Mouse (Mus musculus): ENCODE data around the gene Lin54. TPM values are rescaled to one million over a fixed set of nuclear protein-coding genes. Genes with fewer than 3 reads are reported as not detected.
A peak's percentile ranks its signal among the peaks of the same experiment; 100 is the strongest.

The Lin54 gene
- polyA plus RNA-seq, 1 experiment from 2014 or later, result 16.2 TPM

DNA sequence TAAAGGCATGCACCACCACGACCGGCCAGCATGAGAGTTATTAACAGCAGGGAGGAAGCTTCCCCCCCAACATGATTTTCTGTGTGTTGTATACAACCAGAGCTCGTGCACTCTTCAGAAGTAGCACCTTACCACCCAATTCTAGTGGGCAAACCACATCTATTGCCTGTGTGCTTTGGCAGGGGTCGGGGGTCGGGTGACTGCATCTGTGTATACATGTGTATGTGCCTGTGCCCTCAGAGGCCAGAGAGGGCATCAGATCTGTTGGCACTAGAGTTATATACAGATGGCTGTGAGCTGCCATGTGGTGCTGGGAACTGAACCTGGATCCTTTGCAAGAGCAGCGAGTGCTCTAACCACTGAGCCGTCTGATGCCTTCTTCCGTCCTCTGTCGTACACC, 24.5 kb upstream of the Lin54 start:
- Histone ChIP-seq H3K36me3 (ENCODE audit: control insufficient read depth, insufficient read depth, low read length) (peaks cover 3% of the 10 kb centered on the region; the same call in 1 of the 2 replicates), H3K4me2 (no peak overlapping the region), H3K9me3 (ENCODE audit: control insufficient read depth, low read length) (no peaks in the 10 kb centered on the region), H3K9ac (ENCODE audit: low read depth, low read length) (no peak overlapping the region), H3K27me3 (replicated peaks; ENCODE audit: control insufficient read depth, insufficient read depth, low read length) (no peaks in the 10 kb centered on the region), H3K27ac (ENCODE audit: low read depth, low read length) (no peak overlapping the region), H3K4me1 (replicated peaks; ENCODE audit: control insufficient read depth, insufficient read depth, low read length) (peaks cover 5% of the 10 kb centered on the region), H3K4me3 (ENCODE audit: low read depth, low read length) (no peak overlapping the region)
- DNase-seq (ENCODE audit: low spot score) (no peak), ATAC-seq (replicated peaks; ENCODE audit: low FRiP score) (no peak)
- 96% methylated on average over 9 of the region's 9 CpGs for WGBS

DNA sequence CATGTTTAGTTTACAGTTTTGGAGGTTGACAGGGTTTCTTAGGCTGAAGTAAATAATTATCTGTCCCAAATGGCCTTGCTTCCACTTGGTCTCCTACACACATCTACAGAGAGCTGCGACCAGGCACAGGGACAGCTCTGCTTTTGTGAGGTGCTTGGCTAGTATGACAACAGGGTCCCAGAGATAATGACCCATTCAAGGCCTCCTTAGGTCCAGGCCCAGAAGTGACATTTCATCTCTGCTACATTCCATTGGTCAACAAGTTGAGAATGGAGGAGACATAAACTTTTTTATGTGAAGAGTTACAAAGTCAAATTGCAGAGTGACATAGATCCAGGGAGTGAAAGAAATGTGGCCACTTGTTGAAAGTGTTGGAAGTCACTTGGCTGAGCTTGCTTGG, 22.9 kb upstream of the Lin54 start:
- H3K27me3 ChIP-seq (replicated peaks; ENCODE audit: control insufficient read depth, insufficient read depth, low read length), result no peaks in the 10 kb centered on the region
- no peaks in the 10 kb centered on the region for H3K9me3 ChIP-seq (ENCODE audit: control insufficient read depth, low read length)
- ATAC-seq (replicated peaks; ENCODE audit: low FRiP score) (no peak), DNase-seq (ENCODE audit: low spot score) (no peak)
- H3K4me1 ChIP-seq (replicated peaks; ENCODE audit: control insufficient read depth, insufficient read depth, low read length), result peaks cover 7% of the 10 kb centered on the region
- no peak overlapping the region for H3K27ac ChIP-seq (ENCODE audit: low read depth, low read length)
- WGBS, result 81% methylated on average over 1 of the region's 1 CpGs
- no peak overlapping the region for H3K4me3 ChIP-seq (ENCODE audit: low read depth, low read length)
- no peaks in the 10 kb centered on the region for H3K36me3 ChIP-seq (ENCODE audit: control insufficient read depth, insufficient read depth, low read length)
- H3K4me2 ChIP-seq, result no peak overlapping the region
- no peak overlapping the region for H3K9ac ChIP-seq (ENCODE audit: low read depth, low read length)

DNA sequence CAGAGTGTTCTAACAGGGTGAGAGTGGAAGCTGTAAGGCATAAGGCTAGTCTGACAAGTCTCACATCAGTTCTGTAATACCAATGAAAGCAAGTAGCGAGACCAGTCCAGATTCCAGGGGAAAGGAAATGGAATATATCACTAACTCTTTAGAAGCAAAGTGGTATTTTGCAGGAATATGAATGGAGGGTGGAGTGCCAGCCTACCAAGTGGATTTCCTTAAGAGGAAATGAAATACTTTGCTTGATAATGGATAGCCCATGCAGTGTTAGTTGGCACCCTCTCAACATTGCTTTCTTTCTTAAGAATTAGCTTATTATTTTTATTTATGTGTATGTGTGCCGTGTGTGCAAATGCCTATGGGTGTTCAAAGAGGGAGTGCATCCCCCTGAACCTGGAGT, 19.8 kb upstream of the Lin54 start:
- Histone ChIP-seq H3K4me1 (replicated peaks; ENCODE audit: control insufficient read depth, insufficient read depth, low read length) (peaks cover 5% of the 10 kb centered on the region), H3K27me3 (replicated peaks; ENCODE audit: control insufficient read depth, insufficient read depth, low read length) (no peaks in the 10 kb centered on the region), H3K4me3 (ENCODE audit: low read depth, low read length) (no peak overlapping the region), H3K9ac (ENCODE audit: low read depth, low read length) (no peak overlapping the region), H3K4me2 (peak overlapping the region; percentile 81), H3K27ac (ENCODE audit: low read depth, low read length) (no peak overlapping the region), H3K36me3 (ENCODE audit: control insufficient read depth, insufficient read depth, low read length) (no peaks in the 10 kb centered on the region), H3K9me3 (ENCODE audit: control insufficient read depth, low read length) (no peaks in the 10 kb centered on the region)
- WGBS, result 89% methylated on average over 2 of the region's 2 CpGs
- no peak for DNase-seq (ENCODE audit: low spot score)
- ATAC-seq (replicated peaks; ENCODE audit: low FRiP score), result no peak

DNA sequence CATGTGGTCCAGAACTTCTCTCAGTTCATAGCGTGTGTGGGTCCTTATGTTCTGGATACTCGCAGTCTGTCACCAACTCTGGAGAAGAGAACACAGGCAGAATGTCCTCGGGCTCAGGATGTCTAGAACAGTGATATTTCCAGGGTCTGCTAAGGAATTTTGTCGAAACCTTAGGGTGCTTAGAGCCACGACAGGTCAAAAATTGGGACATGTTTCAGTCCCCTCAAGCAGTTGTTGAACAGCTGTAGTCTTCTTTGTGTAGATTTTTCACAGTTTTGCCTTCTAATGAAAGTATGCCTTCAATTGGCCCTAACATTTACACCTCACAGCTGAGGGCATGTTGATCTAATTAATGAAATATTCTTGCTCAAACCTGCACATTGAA, 18.6 kb upstream of the Lin54 start:
- peak overlapping the region; percentile 71 for H3K9ac ChIP-seq (ENCODE audit: low read depth, low read length)
- WGBS, result 7% methylated on average over 5 of the region's 5 CpGs
- ATAC-seq (replicated peaks; ENCODE audit: low FRiP score) (no peak), DNase-seq (ENCODE audit: low spot score) (no peak)
- H3K4me2 ChIP-seq, result peak overlapping the region; percentile 81
- H3K27me3 ChIP-seq (replicated peaks; ENCODE audit: control insufficient read depth, insufficient read depth, low read length), result no peaks in the 10 kb centered on the region
- peaks cover 5% of the 10 kb centered on the region for H3K4me1 ChIP-seq (replicated peaks; ENCODE audit: control insufficient read depth, insufficient read depth, low read length)
- H3K9me3 ChIP-seq (ENCODE audit: control insufficient read depth, low read length), result no peaks in the 10 kb centered on the region
- H3K36me3 ChIP-seq (ENCODE audit: control insufficient read depth, insufficient read depth, low read length), result no peaks in the 10 kb centered on the region
- H3K27ac ChIP-seq (ENCODE audit: low read depth, low read length), result no peak overlapping the region
- H3K4me3 ChIP-seq (ENCODE audit: low read depth, low read length), result peak overlapping the region; percentile 76

DNA sequence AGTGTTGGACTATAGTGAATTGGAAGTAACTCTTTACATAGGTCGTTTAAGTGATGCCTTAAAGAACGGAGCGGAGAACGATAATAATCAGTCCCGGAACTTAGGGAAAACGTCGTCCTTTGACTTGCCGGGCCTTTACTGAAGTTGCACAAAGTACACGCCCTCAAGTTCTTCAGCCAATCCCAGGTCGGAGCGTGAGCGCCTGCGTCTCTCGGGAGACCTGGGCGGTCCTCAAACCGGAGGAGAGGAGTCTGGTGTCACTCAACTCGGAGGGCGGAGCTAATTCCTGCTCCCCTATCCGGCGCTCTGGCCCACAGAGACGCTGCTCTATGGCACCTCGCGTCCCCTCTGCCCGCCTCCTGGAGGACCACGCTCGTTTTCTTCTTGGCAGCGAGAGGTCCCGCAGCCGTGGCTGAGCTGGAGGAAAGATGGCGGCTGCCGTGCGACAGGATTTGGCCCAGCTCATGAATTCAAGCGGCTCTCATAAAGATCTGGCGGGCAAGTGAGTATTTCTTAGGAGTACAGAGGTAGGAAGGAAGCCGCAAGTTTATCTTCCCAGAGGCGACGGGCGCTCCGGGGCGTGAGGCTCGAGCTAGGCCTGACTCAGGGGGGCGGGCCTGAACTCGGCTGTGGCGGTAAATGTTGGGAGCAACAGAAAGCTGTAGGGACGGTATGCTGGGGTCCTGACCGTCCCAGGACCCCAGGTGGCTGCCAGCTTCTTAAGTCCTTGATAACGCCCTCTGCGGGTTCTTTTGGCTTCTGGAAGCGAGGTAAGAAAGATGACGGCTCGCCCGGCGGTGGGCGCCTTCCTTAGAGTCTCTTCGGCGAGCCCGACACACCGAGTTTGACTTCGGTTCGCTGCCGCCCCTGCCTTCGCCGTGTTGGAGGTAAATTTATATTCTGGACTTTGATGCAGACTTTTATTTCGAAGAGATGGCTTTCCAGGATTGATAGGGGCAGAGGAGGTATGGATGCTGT, 17.9 kb upstream of the Lin54 start, which contains the start of gene Cops4:
Cops4 (plus strand) TSS at position 261 of the 978 bp plus-strand sequence.
- Histone ChIP-seq H3K27ac (ENCODE audit: low read depth, low read length) (peak within 1 kb of the TSS; percentile 40), H3K27me3 (replicated peaks; ENCODE audit: control insufficient read depth, insufficient read depth, low read length) (no peaks in the 10 kb centered on the region), H3K9me3 (ENCODE audit: control insufficient read depth, low read length) (no peaks in the 10 kb centered on the region), H3K4me1 (replicated peaks; ENCODE audit: control insufficient read depth, insufficient read depth, low read length) (peaks cover 5% of the 10 kb centered on the region), H3K9ac (ENCODE audit: low read depth, low read length) (peak within 1 kb of the TSS; percentile 71), H3K36me3 (ENCODE audit: control insufficient read depth, insufficient read depth, low read length) (no peaks in the 10 kb centered on the region), H3K4me2 (peak within 1 kb of the TSS; percentile 81), H3K4me3 (ENCODE audit: low read depth, low read length) (peak within 1 kb of the TSS; percentile 76)
- ATAC-seq (replicated peaks; ENCODE audit: low FRiP score), result peak; percentile 100
- WGBS, result under 1% methylated on average over 64 of the region's 64 CpGs
- peak; percentile 92 for DNase-seq (ENCODE audit: low spot score)

GRCm38 (mm10) chr5:100512576-100512975, 12.1 kb upstream of the Lin54 start:
- no peak overlapping the region for H3K4me2 ChIP-seq
- no peak overlapping the region for H3K4me3 ChIP-seq (ENCODE audit: low read depth, low read length)
- no peak overlapping the region for H3K27ac ChIP-seq (ENCODE audit: low read depth, low read length)
- H3K27me3 ChIP-seq (replicated peaks; ENCODE audit: control insufficient read depth, insufficient read depth, low read length), result no peaks in the 10 kb centered on the region
- no peaks in the 10 kb centered on the region for H3K36me3 ChIP-seq (ENCODE audit: control insufficient read depth, insufficient read depth, low read length)
- no peaks in the 10 kb centered on the region for H3K9me3 ChIP-seq (ENCODE audit: control insufficient read depth, low read length)
- no peak for ATAC-seq (replicated peaks; ENCODE audit: low FRiP score)
- DNase-seq (ENCODE audit: low spot score), result no peak
- H3K9ac ChIP-seq (ENCODE audit: low read depth, low read length), result no peak overlapping the region
- no peaks in the 10 kb centered on the region for H3K4me1 ChIP-seq (replicated peaks; ENCODE audit: control insufficient read depth, insufficient read depth, low read length)

DNA sequence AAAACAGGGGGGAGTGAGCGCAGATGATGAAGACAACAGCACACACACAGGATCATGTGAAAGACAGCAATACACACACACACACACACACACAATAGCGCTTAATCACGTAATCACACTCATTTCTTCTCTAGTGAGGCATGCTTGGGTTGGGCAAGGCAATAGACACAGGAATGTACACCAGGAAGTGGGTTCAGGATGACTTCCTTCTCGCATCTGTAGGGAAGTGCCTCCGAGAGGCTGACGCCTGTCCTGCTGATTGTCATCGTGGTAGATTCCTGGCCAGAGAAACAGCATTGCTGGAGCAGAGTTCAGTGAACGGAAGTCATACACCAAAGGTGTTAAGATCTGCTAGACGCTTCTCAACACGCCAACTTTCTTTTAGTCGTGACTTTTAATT, 8.8 kb upstream of the Lin54 start:
- DNase-seq (ENCODE audit: low spot score), result no peak
- H3K9me3 ChIP-seq (ENCODE audit: control insufficient read depth, low read length), result no peaks in the 10 kb centered on the region
- H3K36me3 ChIP-seq (ENCODE audit: control insufficient read depth, insufficient read depth, low read length), result no peaks in the 10 kb centered on the region
- no peaks in the 10 kb centered on the region for H3K4me1 ChIP-seq (replicated peaks; ENCODE audit: control insufficient read depth, insufficient read depth, low read length)
- no peaks in the 10 kb centered on the region for H3K27me3 ChIP-seq (replicated peaks; ENCODE audit: control insufficient read depth, insufficient read depth, low read length)
- H3K4me2 ChIP-seq, result 0 out of 2 replicates have a peak overlapping the region, but pooled peaks have one; percentile 3
- WGBS, result 40% methylated on average over 11 of the region's 11 CpGs
- H3K27ac ChIP-seq (ENCODE audit: low read depth, low read length), result no peak overlapping the region
- no peak for ATAC-seq (replicated peaks; ENCODE audit: low FRiP score)
- H3K9ac ChIP-seq (ENCODE audit: low read depth, low read length), result no peak overlapping the region
- H3K4me3 ChIP-seq (ENCODE audit: low read depth, low read length), result no peak overlapping the region

GRCm38 (mm10) chr5:100501267-100501666, 828 bp upstream of the Lin54 start:
- ATAC-seq (replicated peaks; ENCODE audit: low FRiP score) (no peak), DNase-seq (ENCODE audit: low spot score) (no peak)
- H3K27ac ChIP-seq (ENCODE audit: low read depth, low read length), result 0 out of 2 replicates have a peak overlapping the region, but pooled peaks have one; percentile 13
- H3K9me3 ChIP-seq (ENCODE audit: control insufficient read depth, low read length), result no peaks in the 10 kb centered on the region
- H3K4me1 ChIP-seq (replicated peaks; ENCODE audit: control insufficient read depth, insufficient read depth, low read length), result peaks cover 16% of the 10 kb centered on the region
- H3K36me3 ChIP-seq (ENCODE audit: control insufficient read depth, insufficient read depth, low read length), result no peaks in the 10 kb centered on the region
- WGBS, result 62% methylated on average over 4 of the region's 4 CpGs
- no peak overlapping the region for H3K4me3 ChIP-seq (ENCODE audit: low read depth, low read length)
- peak overlapping the region; percentile 76 for H3K4me2 ChIP-seq
- no peak overlapping the region for H3K9ac ChIP-seq (ENCODE audit: low read depth, low read length)
- no peaks in the 10 kb centered on the region for H3K27me3 ChIP-seq (replicated peaks; ENCODE audit: control insufficient read depth, insufficient read depth, low read length)

Data from liver, embryonic 11.5 days (tissue).